Mouse (Mus musculus): Measurements from ENCODE around the gene Cenpv.

GRCm38 (mm10) chr11:62550727-62551225 lies 11.7 kb upstream of the Cenpv start, which contains the start of gene Ubb:
- peak; percentile 66; the same call in 1 of the 2 replicates for TF ChIP-seq E2F4 (IDR thresholded peaks at IDR 0.05; ENCODE audit: borderline replicate concordance, low read depth, low read length)
- peak in 1 of 2 experiments; percentile 85; a peak in 2 of 4 replicates for TF ChIP-seq POLR2A (IDR thresholded peaks at IDR 0.05; ENCODE audit: control insufficient read depth in 1 of 2, insufficient read depth in 1 of 2, low read depth in 1 of 2, low read length in 2 of 2, poor library complexity in 1 of 2)
- peak; percentile 55; the same call in 1 of the 2 replicates for TF ChIP-seq CHD2 (IDR thresholded peaks at IDR 0.05; ENCODE audit: low read length)
- peak in 1 of 2 experiments; percentile 61; a peak in 1 of 4 replicates for TF ChIP-seq EP300 (IDR thresholded peaks at IDR 0.05; ENCODE audit: low read depth in 1 of 2, low read length in 2 of 2)
- peak; percentile 94 for TF ChIP-seq NRF1 (IDR thresholded peaks at IDR 0.05; ENCODE audit: insufficient read depth, low read depth, low read length, poor library complexity, severe bottlenecking)
- no peak for TF ChIP-seq GATA1 (IDR thresholded peaks at IDR 0.05; ENCODE audit: low read depth, low read length)
- no peak for TF ChIP-seq CTCF (IDR thresholded peaks at IDR 0.05 in 2 of 3, conservative IDR thresholded peaks at IDR 0.05 in 1 of 3; ENCODE audit: control insufficient read depth in 1 of 3, insufficient read depth in 1 of 3, low read depth in 2 of 3, low read length in 3 of 3, poor library complexity in 1 of 3, severe bottlenecking in 1 of 3)
- peak; percentile 54 for TF ChIP-seq MAX (IDR thresholded peaks at IDR 0.05; ENCODE audit: low read length)
- no peak for TF ChIP-seq TBP (IDR thresholded peaks at IDR 0.05; ENCODE audit: low read depth, low read length)
- TF ChIP-seq TCF12 (IDR thresholded peaks at IDR 0.05; ENCODE audit: low read depth, low read length), result peak; percentile 54; the same call in 1 of the 2 replicates
- TF ChIP-seq BHLHE40 (IDR thresholded peaks at IDR 0.05; ENCODE audit: borderline replicate concordance, low read depth, low read length), result no peak
- no peak for TF ChIP-seq MAZ (IDR thresholded peaks at IDR 0.05; ENCODE audit: low read depth, low read length)

Data from MEL (cell line).